Mouse (Mus musculus) lung, postnatal 0 days (tissue): ENCODE results near the gene Rhox3h. TPM values are rescaled to one million over a fixed set of nuclear protein-coding genes. Genes with fewer than 3 reads are reported as not detected.
"Not testable (repeated sequence)": the region's sequence is repeated elsewhere in the genome, so short reads cannot be mapped to it uniquely, and the experiment has no call there.

Experiments
- ATAC-seq: fragments of 200-750 bp; cut with Nextera tagmentation; 2 replicates; pipeline ENCODE4 v1.8.0; 2017; ENCODE audit warnings: moderate library complexity
- DNase-seq: peaks from one replicate; pipeline ENCODE4 v3.0.0-alpha.2; 2016; ENCODE audit warnings: low spot score
- H3K27ac ChIP-seq: fragments of 300-500 bp; sonication (generic); 2 replicates; pipeline ENCODE4 v1.5.1; 2014; ENCODE audit warnings: antibody characterized with exemption, mild to moderate bottlenecking, low read length, mixed read lengths
- H3K27me3 ChIP-seq: fragments of 300-500 bp; sonication (generic); replicated peaks from 2 replicates; pipeline ENCODE4 v1.6.1; 2014; ENCODE audit warnings: low read length, mixed read lengths; ENCODE audit not compliant: insufficient read depth
- H3K36me3 ChIP-seq: fragments of 300-500 bp; sonication (generic); 2 replicates; pipeline ENCODE4 v1.6.1; 2014; ENCODE audit warnings: low read length, mixed read lengths; ENCODE audit not compliant: insufficient read depth
- H3K4me1 ChIP-seq: fragments of 300-500 bp; sonication (generic); 2 replicates; pipeline ENCODE4 v1.6.1; 2014; ENCODE audit warnings: antibody characterized with exemption, low read depth, low read length, mixed read lengths; ENCODE audit not compliant: insufficient read depth
- H3K4me2 ChIP-seq: fragments of 300-500 bp; sonication (generic); replicated peaks from 2 replicates; pipeline ENCODE4 v1.6.1; 2014; ENCODE audit warnings: low read depth, mild to moderate bottlenecking, low read length, moderate library complexity, mixed read lengths
- H3K4me3 ChIP-seq: fragments of 300-500 bp; sonication (generic); 2 replicates; pipeline ENCODE4 v1.5.1; 2014; ENCODE audit warnings: low read depth, low read length
- H3K9ac ChIP-seq: fragments of 300-500 bp; sonication (generic); replicated peaks from 2 replicates; pipeline ENCODE4 v1.6.1; 2014; ENCODE audit warnings: low read depth, mild to moderate bottlenecking
- H3K9me3 ChIP-seq: fragments of 300-500 bp; sonication (generic); 2 replicates; pipeline ENCODE4 v1.6.1; 2016; ENCODE audit warnings: low read length, mixed read lengths
- CTCF ChIP-seq: IDR thresholded peaks from 2 replicates; pipeline ENCODE4 v1.5.1; 2016; ENCODE audit warnings: antibody characterized with exemption, mild to moderate bottlenecking
- EP300 ChIP-seq: IDR thresholded peaks from 2 replicates; pipeline ENCODE4 v1.6.1; 2016; ENCODE audit warnings: antibody characterized with exemption, mild to moderate bottlenecking, control low read depth
- WGBS: fragments of 180-500 bp; shearing (Covaris S2); extraction: QIAGEN DNeasy Blood & Tissue Kit; methylation state at CpG from one replicate; pipeline ENCODE4 v1.1.7; 2014; 5-methylcytosine and 5-hydroxymethylcytosine counted together
- polyA plus RNA-seq: library from polyadenylated mRNA; unstranded; fragments of >200 nt; fragmentation: Nextera tagmentation; extraction: Ambion mirVana; gene quantifications from 2 replicates; pipeline ENCODE4 v1.2.1, GENCODE M21; 2015

Rhox3h gene
- polyA plus RNA-seq, result not detected in 2 replicates

DNA sequence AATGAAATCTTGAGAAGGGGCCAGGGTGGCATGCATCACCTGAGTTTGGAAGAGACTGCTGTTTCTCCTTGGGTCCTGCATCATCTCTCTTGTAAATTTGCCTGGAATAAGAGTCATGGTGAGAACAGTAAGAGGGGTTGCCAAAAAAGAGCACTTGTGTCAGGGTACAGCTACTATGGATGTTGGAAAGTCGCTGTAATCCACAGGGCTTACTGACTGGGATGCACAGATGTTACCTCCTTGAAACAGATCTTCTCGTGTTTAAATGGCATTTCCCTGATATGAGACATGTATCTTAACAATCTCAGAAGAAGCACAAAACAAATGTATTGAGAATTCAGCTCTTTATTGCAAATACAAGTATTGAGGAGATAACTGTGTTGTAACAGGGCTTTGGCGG is at the start of gene Rhox3h:
Gene Rhox3h, minus strand, starts transcription at position 101 of the 400 bp plus-strand sequence.
- not testable (repeated sequence) for H3K9me3 ChIP-seq, H3K4me1 ChIP-seq, H3K4me2 ChIP-seq, H3K4me3 ChIP-seq, H3K36me3 ChIP-seq, H3K9ac ChIP-seq, DNase-seq, ATAC-seq, H3K27me3 ChIP-seq, H3K27ac ChIP-seq
- 100% methylated on average over 1 of the region's 3 CpGs for WGBS

- no peaks in the 10 kb centered on the region for H3K4me1 ChIP-seq
- DNase-seq (no peak), ATAC-seq (no peak)
- H3K4me2 ChIP-seq, result no peak overlapping the region
- H3K9me3 ChIP-seq, result no peaks in the 10 kb centered on the region
- TF ChIP-seq EP300, result no peak
- TF ChIP-seq CTCF, result no peak
- H3K4me3 ChIP-seq, result no peak overlapping the region
- no peaks in the 10 kb centered on the region for H3K27me3 ChIP-seq
- H3K36me3 ChIP-seq, result no peaks in the 10 kb centered on the region
- no peak overlapping the region for H3K27ac ChIP-seq
- WGBS, result 49% methylated on average over 3 of the region's 3 CpGs
- no peak overlapping the region for H3K9ac ChIP-seq
Measured at GRCm38 (mm10) chrX:37701821-37702387, 33.3 kb upstream of the Rhox3h start.

- H3K36me3 ChIP-seq, result no peaks in the 10 kb centered on the region
- no peak overlapping the region for H3K27ac ChIP-seq
- DNase-seq (no peak), ATAC-seq (no peak)
- H3K4me3 ChIP-seq, result no peak overlapping the region
- no peak overlapping the region for H3K9ac ChIP-seq
- H3K9me3 ChIP-seq, result no peaks in the 10 kb centered on the region
- no peaks in the 10 kb centered on the region for H3K27me3 ChIP-seq
- WGBS, result 59% methylated on average over 2 of the region's 2 CpGs
- TF ChIP-seq EP300 (no peak), CTCF (no peak)
- no peaks in the 10 kb centered on the region for H3K4me1 ChIP-seq
- H3K4me2 ChIP-seq, result no peak overlapping the region
Measured at GRCm38 (mm10) chrX:37692261-37692660, 23.7 kb upstream of the Rhox3h start.

GRCm38 (mm10) chrX:37683031-37683715 is 14.6 kb upstream of the Rhox3h start:
- DNase-seq (no peak), ATAC-seq (no peak)
- TF ChIP-seq CTCF (no peak), EP300 (no peak)
- no peak overlapping the region for H3K27ac ChIP-seq
- no peaks in the 10 kb centered on the region for H3K27me3 ChIP-seq
- no peak overlapping the region for H3K4me2 ChIP-seq
- no peak overlapping the region for H3K4me3 ChIP-seq
- H3K9ac ChIP-seq, result no peak overlapping the region
- WGBS, result 82% methylated on average over 21 of the region's 24 CpGs
- H3K9me3 ChIP-seq, result no peaks in the 10 kb centered on the region
- no peaks in the 10 kb centered on the region for H3K36me3 ChIP-seq
- no peaks in the 10 kb centered on the region for H3K4me1 ChIP-seq

GRCm38 (mm10) chrX:37673177-37673576 is 4.6 kb upstream of the Rhox3h start, which contains the start of gene Rhox2h:
Rhox2h (minus strand) TSS chrX:37673277.
- ATAC-seq, DNase-seq, H3K27ac ChIP-seq, H3K4me3 ChIP-seq, H3K4me1 ChIP-seq, H3K9ac ChIP-seq, H3K9me3 ChIP-seq, H3K4me2 ChIP-seq, H3K36me3 ChIP-seq, H3K27me3 ChIP-seq: not testable (repeated sequence)
- 87% methylated on average over 8 of the region's 8 CpGs for WGBS

DNA sequence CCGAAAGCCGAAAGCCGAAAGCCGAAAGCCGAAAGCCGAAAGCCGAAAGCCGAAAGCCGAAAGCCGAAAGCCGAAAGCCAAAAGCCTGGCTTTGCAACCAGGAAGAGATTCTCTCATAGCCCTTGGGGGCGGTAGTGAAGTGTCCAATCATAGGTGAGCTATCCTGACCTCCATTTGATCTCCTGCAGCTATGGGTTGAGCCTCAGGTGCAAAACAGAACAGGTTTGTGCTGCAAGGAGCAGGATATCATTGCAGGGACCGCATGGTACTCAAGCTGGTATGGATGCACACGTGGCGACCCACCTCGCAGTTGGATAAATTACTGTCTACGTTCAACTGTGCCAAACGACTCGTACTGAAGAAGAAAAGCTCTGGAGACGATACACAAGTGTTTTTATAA is 17.3 kb downstream of the Rhox3h start, which contains the start of gene Rhox4g:
Gene Rhox4g, minus strand, starts transcription at position 101 of the 400 bp plus-strand sequence.
- 86% methylated on average over 16 of the region's 20 CpGs for WGBS
- not testable (repeated sequence) for H3K9ac ChIP-seq, H3K4me3 ChIP-seq, H3K9me3 ChIP-seq, H3K27me3 ChIP-seq, ATAC-seq, H3K4me1 ChIP-seq, DNase-seq, H3K36me3 ChIP-seq, H3K4me2 ChIP-seq, H3K27ac ChIP-seq

DNA sequence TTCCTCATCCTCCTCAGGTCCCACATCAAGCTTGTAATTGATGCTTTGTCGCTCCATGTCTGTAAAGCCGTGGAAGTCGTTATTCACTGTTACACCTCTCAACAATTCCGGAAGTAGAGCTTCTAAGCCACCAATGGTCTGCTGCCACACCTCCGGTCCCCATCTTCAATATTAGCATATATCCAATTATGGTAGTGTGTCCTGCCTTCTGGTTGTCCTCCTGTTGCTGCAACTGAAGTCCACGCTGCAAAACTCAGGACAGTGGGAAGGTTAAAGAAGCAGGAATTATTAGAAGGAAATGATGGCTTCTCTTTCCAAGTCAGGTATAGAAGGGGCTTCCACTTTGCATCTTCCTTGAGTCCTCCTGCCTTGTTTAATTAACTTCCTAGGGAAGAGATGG is 25.2 kb downstream of the Rhox3h start, which contains the start of gene Rhox2g:
Gene Rhox2g, minus strand, starts transcription at position 101 of the 400 bp plus-strand sequence.
- not testable (repeated sequence) for H3K4me2 ChIP-seq, H3K4me3 ChIP-seq, H3K36me3 ChIP-seq, H3K4me1 ChIP-seq, H3K27ac ChIP-seq, DNase-seq, ATAC-seq, H3K9me3 ChIP-seq, H3K9ac ChIP-seq, H3K27me3 ChIP-seq
- 78% methylated on average over 6 of the region's 6 CpGs for WGBS

DNA sequence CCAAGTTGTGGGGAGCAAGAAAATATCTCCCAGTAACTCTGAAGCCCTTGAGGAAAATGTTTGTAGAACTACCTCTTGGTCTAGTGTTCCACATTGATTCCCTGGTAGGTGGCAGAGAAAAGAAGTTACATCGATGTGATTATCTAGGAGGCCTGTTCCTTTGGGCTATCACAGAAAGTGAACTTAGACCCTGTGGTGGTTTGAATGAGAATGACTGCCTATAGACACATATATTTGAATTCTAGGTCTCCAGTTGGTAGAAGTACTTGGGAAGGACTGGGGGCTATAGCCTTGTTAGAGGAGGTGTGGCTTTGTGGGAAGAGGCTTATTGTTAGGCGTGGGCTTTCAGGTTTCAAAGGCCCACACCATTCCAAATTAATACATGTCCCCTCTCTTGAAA is 40.1 kb downstream of the Rhox3h start, which contains the start of gene Rhox3g:
Gene Rhox3g, minus strand, starts transcription at position 101 of the 400 bp plus-strand sequence.
- DNase-seq, H3K4me1 ChIP-seq: not testable (repeated sequence)
- WGBS, result 96% methylated on average over 2 of the region's 2 CpGs

More for the DNA sequence above, 40.1 kb downstream of the Rhox3h start, which contains the start of gene Rhox3g:
- H3K4me3 ChIP-seq, H3K27me3 ChIP-seq, H3K36me3 ChIP-seq, ATAC-seq, H3K4me2 ChIP-seq, H3K27ac ChIP-seq, H3K9me3 ChIP-seq, H3K9ac ChIP-seq: not testable (repeated sequence)
